Mouse (Mus musculus): ENCODE results near the gene Topbp1. TPM values are rescaled to one million over a fixed set of nuclear protein-coding genes. Genes with fewer than 3 reads are reported as not detected.
"Not testable (repeated sequence)": the region's sequence is repeated elsewhere in the genome, so short reads cannot be mapped to it uniquely, and the experiment has no call there.

Gene Topbp1
- polyA plus RNA-seq, 1 experiment from 2014 or later, result 79.7 TPM

DNA sequence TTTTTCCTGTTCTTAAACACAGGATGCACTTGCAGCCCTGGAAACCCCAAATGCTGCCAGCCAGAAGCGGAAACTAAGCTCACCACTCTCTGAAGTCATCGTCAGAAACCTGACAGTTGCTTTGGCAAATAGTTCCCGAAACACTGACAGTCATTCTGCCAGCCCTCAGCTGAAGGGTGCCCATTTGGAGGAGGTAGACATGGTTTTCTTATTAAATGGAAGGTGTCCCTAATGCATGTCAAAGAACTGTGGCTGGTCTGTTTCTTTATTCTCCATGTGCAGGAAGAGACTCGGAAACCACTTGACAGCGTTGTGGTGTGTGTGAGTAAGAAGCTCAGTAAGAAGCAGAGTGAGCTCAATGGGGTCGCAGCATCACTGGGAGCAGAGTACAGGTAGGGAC lies 27.6 kb downstream of the Topbp1 start:
- Histone ChIP-seq H3K4me2 (no peak overlapping the region), H3K9ac (ENCODE audit: low read length) (no peak overlapping the region), H3K4me1 (ENCODE audit: control insufficient read depth, insufficient read depth, low read length) (no peaks in the 10 kb centered on the region), H3K9me3 (ENCODE audit: control insufficient read depth, low read length) (no peaks in the 10 kb centered on the region), H3K27ac (ENCODE audit: low read depth, low read length) (no peak overlapping the region), H3K36me3 (ENCODE audit: control insufficient read depth, insufficient read depth, low read length) (peaks cover 49% of the 10 kb centered on the region), H3K27me3 (ENCODE audit: control insufficient read depth, insufficient read depth, low read length) (no peaks in the 10 kb centered on the region), H3K4me3 (ENCODE audit: low read depth, low read length) (no peak overlapping the region)
- ATAC-seq (ENCODE audit: low FRiP score), result no peak
- no peak for DNase-seq (ENCODE audit: low spot score, missing footprints)
- WGBS, result 92% methylated on average over 6 of the region's 6 CpGs

DNA sequence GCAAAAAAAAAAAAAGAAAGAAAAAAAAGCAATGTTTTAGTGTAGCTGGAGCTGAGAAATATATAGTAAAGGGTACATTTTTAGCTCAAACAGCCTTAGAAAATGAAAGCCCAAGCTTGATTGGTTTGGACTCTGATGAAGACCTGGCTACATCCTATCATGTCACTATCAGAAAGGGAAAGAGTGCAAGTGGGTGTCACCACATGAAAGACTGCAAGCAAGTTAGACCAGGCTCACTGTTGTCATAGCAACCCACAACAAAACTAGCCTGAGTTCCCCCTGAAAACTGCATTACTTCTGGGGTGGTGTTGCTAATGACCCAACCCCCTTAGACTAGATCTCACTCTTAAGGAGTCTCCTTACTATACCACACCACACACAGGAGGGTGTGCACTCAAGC lies 31.9 kb downstream of the Topbp1 start:
- H3K9ac ChIP-seq (ENCODE audit: low read length), result no peak overlapping the region
- no peaks in the 10 kb centered on the region for H3K27me3 ChIP-seq (ENCODE audit: control insufficient read depth, insufficient read depth, low read length)
- no peaks in the 10 kb centered on the region for H3K9me3 ChIP-seq (ENCODE audit: control insufficient read depth, low read length)
- H3K27ac ChIP-seq (ENCODE audit: low read depth, low read length), result no peak overlapping the region
- ATAC-seq (ENCODE audit: low FRiP score) (no peak), DNase-seq (ENCODE audit: low spot score, missing footprints) (no peak)
- H3K36me3 ChIP-seq (ENCODE audit: control insufficient read depth, insufficient read depth, low read length), result peaks cover 34% of the 10 kb centered on the region
- H3K4me2 ChIP-seq, result no peak overlapping the region
- no peaks in the 10 kb centered on the region for H3K4me1 ChIP-seq (ENCODE audit: control insufficient read depth, insufficient read depth, low read length)
- no peak overlapping the region for H3K4me3 ChIP-seq (ENCODE audit: low read depth, low read length)

DNA sequence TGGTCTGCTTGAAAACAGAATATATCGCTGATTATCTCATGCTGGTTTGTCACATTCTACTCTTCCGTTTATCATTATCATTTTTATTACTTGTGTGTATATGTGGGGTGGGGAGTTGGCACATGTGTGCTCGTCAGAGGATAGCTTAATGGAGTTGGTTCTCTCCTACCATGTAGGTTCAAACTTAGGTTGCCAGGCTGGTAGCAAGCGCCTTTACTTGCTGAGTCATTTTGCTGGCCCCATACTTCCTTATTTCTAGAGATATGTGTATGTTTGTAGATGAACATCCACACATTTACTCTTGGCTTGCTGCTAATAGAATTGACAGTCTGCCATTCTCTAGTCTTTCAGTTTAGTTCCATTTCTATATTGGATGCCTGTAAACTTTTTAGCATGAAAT lies 42.0 kb downstream of the Topbp1 start:
- WGBS, result 94% methylated on average over 4 of the region's 4 CpGs
- H3K4me1 ChIP-seq (ENCODE audit: control insufficient read depth, insufficient read depth, low read length), result no peaks in the 10 kb centered on the region
- no peak overlapping the region for H3K4me2 ChIP-seq
- peaks cover 25% of the 10 kb centered on the region; the same call in 1 of the 2 replicates for H3K36me3 ChIP-seq (ENCODE audit: control insufficient read depth, insufficient read depth, low read length)
- no peaks in the 10 kb centered on the region for H3K9me3 ChIP-seq (ENCODE audit: control insufficient read depth, low read length)
- no peak for DNase-seq (ENCODE audit: low spot score, missing footprints)
- H3K27ac ChIP-seq (ENCODE audit: low read depth, low read length), result no peak overlapping the region
- no peak overlapping the region for H3K4me3 ChIP-seq (ENCODE audit: low read depth, low read length)
- ATAC-seq (ENCODE audit: low FRiP score), result no peak
- no peak overlapping the region for H3K9ac ChIP-seq (ENCODE audit: low read length)
- H3K27me3 ChIP-seq (ENCODE audit: control insufficient read depth, insufficient read depth, low read length), result no peaks in the 10 kb centered on the region

DNA sequence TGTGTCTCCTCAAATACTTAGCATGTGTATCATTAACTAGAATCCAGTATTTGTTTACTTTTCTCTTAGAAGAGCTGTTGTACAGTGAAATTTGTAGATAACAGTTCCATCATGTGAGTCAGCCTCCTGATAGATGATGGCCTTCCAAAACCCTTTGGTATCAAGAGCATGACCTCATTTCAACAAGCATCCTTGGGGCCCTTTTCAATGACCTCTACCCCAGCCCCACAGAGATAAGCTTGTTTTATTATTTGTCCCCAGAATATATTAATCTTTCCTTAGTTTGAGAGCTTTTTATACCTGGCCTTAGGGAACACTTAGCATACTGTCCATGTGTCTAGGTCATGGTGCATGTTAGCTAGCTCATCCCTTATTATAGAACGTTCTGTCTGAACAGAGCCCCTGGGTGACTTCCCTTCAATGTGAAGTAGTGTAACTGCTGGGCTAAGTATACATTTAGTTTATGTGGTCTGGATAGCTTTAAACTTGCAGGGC lies 43.0 kb downstream of the Topbp1 start:
- no peak overlapping the region for H3K4me2 ChIP-seq
- ATAC-seq (ENCODE audit: low FRiP score), result no peak
- H3K9ac ChIP-seq (ENCODE audit: low read length), result no peak overlapping the region
- no peaks in the 10 kb centered on the region for H3K9me3 ChIP-seq (ENCODE audit: control insufficient read depth, low read length)
- H3K4me1 ChIP-seq (ENCODE audit: control insufficient read depth, insufficient read depth, low read length), result no peaks in the 10 kb centered on the region
- H3K27ac ChIP-seq (ENCODE audit: low read depth, low read length), result no peak overlapping the region
- no peaks in the 10 kb centered on the region for H3K27me3 ChIP-seq (ENCODE audit: control insufficient read depth, insufficient read depth, low read length)
- no peak overlapping the region for H3K4me3 ChIP-seq (ENCODE audit: low read depth, low read length)
- DNase-seq (ENCODE audit: low spot score, missing footprints), result no peak
- 88% methylated on average over 1 of the region's 1 CpGs for WGBS
- peaks cover 24% of the 10 kb centered on the region; the same call in 1 of the 2 replicates for H3K36me3 ChIP-seq (ENCODE audit: control insufficient read depth, insufficient read depth, low read length)

DNA sequence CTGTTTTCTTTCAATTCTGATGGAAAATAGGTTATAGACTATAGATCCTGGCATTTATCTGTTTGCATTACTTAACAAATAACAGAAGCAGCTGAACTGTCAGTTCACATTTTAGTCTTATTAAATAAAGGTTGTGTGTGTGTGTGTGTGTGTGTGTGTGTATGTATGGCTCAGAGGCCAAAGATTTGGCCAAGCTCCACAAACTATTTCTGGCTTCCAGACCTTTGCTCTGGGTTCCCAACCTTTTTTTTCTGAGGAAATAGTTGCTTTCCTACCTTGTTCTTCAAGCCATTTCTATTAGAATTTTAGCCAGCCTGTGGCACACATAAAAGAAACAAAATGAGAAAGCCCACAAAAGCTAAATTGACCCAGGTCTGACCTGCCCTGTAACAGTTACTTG lies 43.8 kb downstream of the Topbp1 start:
- no peaks in the 10 kb centered on the region for H3K4me1 ChIP-seq (ENCODE audit: control insufficient read depth, insufficient read depth, low read length)
- no peaks in the 10 kb centered on the region for H3K9me3 ChIP-seq (ENCODE audit: control insufficient read depth, low read length)
- peaks cover 19% of the 10 kb centered on the region; the same call in 1 of the 2 replicates for H3K36me3 ChIP-seq (ENCODE audit: control insufficient read depth, insufficient read depth, low read length)
- no peaks in the 10 kb centered on the region for H3K27me3 ChIP-seq (ENCODE audit: control insufficient read depth, insufficient read depth, low read length)
- DNase-seq (ENCODE audit: low spot score, missing footprints) (no peak), ATAC-seq (ENCODE audit: low FRiP score) (no peak)
- no peak overlapping the region for H3K4me2 ChIP-seq
- no peak overlapping the region for H3K27ac ChIP-seq (ENCODE audit: low read depth, low read length)
- no peak overlapping the region for H3K4me3 ChIP-seq (ENCODE audit: low read depth, low read length)
- H3K9ac ChIP-seq (ENCODE audit: low read length), result no peak overlapping the region

DNA sequence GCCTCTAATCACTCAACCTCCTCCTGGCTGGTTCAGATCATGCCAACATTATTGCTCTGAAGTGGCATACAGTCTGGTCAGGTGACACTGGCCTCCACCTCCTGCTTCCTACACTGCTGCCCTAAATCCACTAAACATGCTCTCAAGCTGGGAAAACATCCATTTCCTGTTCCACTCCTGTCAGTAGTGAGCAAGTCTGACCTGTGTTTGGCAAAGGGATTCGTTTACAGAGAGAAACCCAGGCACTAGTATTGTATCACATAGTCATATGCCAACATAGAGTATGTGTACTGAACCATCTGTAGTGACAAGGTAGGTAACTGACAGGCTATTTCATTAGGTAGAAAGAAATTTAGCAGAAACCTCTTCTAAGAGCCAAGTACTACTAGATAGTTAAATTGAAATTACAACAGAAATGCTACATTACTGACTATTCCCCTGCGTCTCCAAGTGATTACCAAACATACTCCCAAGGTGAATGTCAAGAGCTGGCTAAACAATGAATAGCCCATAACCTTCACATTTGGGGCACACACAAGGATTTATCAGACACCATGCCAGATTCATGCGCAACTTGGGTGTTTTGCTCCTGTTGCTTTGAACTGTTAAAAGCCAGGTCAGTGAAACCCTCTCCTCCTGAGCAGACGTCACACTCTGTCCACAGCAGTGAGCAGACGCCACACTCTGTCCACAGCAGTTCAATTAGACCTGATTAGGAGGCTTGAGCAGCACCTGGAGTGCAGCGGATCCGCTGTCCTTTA lies 48.7 kb downstream of the Topbp1 start:
- not testable (repeated sequence) for H3K4me2 ChIP-seq; H3K9me3 ChIP-seq (ENCODE audit: control insufficient read depth, low read length); H3K4me3 ChIP-seq (ENCODE audit: low read depth, low read length); ATAC-seq (ENCODE audit: low FRiP score); DNase-seq (ENCODE audit: low spot score, missing footprints); H3K27me3 ChIP-seq (ENCODE audit: control insufficient read depth, insufficient read depth, low read length); H3K4me1 ChIP-seq (ENCODE audit: control insufficient read depth, insufficient read depth, low read length); H3K27ac ChIP-seq (ENCODE audit: low read depth, low read length); H3K9ac ChIP-seq (ENCODE audit: low read length)
- H3K36me3 ChIP-seq (ENCODE audit: control insufficient read depth, insufficient read depth, low read length), result peaks cover 16% of the 10 kb centered on the region
- WGBS, result 89% methylated on average over 5 of the region's 7 CpGs

DNA sequence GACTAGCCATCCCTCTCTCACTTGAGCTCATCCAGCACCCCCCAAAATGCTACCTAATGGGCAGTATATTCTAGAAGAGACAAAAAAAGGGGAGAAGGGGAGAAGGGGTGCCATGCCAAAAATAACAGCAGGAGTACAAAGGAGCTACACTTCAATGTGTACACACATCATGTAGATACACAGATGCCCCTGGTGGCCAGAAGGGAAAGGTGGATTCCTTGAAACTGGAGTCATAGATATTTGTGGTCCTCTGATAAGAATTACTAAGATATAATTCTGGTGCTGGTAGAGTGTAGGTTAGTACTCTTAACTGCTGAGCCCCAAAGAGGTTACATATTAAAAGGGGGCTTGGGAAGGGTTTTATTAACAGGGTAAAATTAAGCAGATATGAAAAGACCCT lies 52.9 kb downstream of the Topbp1 start:
- Histone ChIP-seq H3K27me3 (ENCODE audit: control insufficient read depth, insufficient read depth, low read length) (no peaks in the 10 kb centered on the region), H3K4me2 (no peak overlapping the region), H3K27ac (ENCODE audit: low read depth, low read length) (no peak overlapping the region), H3K4me1 (ENCODE audit: control insufficient read depth, insufficient read depth, low read length) (no peaks in the 10 kb centered on the region), H3K4me3 (ENCODE audit: low read depth, low read length) (no peak overlapping the region), H3K36me3 (ENCODE audit: control insufficient read depth, insufficient read depth, low read length) (peaks cover 8% of the 10 kb centered on the region), H3K9ac (ENCODE audit: low read length) (no peak overlapping the region), H3K9me3 (ENCODE audit: control insufficient read depth, low read length) (no peaks in the 10 kb centered on the region)
- DNase-seq (ENCODE audit: low spot score, missing footprints), result no peak
- ATAC-seq (ENCODE audit: low FRiP score), result no peak

DNA sequence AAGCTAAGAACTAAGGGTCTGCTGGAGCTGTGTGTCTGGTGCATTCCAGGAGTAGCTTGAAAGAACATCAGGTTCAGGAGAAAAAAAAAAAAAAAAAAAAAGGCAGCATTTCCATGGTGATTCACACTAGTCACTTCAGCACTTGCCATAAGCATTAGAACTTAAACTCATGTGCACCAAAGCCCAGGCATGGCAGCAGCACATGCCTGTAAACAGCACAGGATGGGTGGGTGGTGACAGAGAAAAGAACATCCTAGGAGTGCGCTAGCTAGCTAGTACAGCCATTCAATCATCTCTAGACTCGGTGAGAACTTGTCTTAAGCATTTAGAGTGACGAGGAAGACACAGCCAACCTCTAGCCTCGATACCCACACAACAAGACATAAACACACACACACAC lies 53.5 kb downstream of the Topbp1 start:
- H3K9me3 ChIP-seq (ENCODE audit: control insufficient read depth, low read length), result no peaks in the 10 kb centered on the region
- H3K27me3 ChIP-seq (ENCODE audit: control insufficient read depth, insufficient read depth, low read length), result no peaks in the 10 kb centered on the region
- ATAC-seq (ENCODE audit: low FRiP score) (no peak), DNase-seq (ENCODE audit: low spot score, missing footprints) (no peak)
- H3K4me1 ChIP-seq (ENCODE audit: control insufficient read depth, insufficient read depth, low read length), result peaks cover 3% of the 10 kb centered on the region; the same call in 1 of the 2 replicates
- no peak overlapping the region for H3K9ac ChIP-seq (ENCODE audit: low read length)
- peaks cover 8% of the 10 kb centered on the region for H3K36me3 ChIP-seq (ENCODE audit: control insufficient read depth, insufficient read depth, low read length)
- WGBS, result 89% methylated on average over 4 of the region's 4 CpGs
- no peak overlapping the region for H3K4me2 ChIP-seq
- no peak overlapping the region for H3K27ac ChIP-seq (ENCODE audit: low read depth, low read length)
- no peak overlapping the region for H3K4me3 ChIP-seq (ENCODE audit: low read depth, low read length)

DNA sequence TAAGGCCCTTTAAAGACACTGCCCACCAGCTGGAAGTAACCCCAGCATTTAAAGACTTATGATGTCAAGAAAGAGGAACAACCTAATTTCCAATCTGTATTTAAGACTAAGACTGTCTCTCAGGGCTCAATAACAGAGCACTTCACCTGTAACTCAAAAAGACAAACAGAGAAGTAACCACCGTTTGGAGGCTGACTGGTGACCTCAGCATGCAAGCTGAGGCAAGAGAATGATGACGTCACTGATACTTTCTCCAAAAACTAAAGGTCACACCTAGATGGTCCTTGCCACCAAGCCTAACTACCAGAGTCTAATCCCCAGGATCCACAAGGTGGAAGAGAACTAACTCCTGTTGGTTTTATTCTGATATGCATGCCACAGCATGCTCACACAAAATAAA lies 55.6 kb downstream of the Topbp1 start:
- ATAC-seq (ENCODE audit: low FRiP score), result no peak
- H3K4me1 ChIP-seq (ENCODE audit: control insufficient read depth, insufficient read depth, low read length), result peaks cover 4% of the 10 kb centered on the region; the same call in 1 of the 2 replicates
- H3K4me2 ChIP-seq, result no peak overlapping the region
- DNase-seq (ENCODE audit: low spot score, missing footprints), result no peak
- H3K9ac ChIP-seq (ENCODE audit: low read length), result no peak overlapping the region
- H3K36me3 ChIP-seq (ENCODE audit: control insufficient read depth, insufficient read depth, low read length), result peaks cover 8% of the 10 kb centered on the region
- no peak overlapping the region for H3K4me3 ChIP-seq (ENCODE audit: low read depth, low read length)
- no peaks in the 10 kb centered on the region for H3K27me3 ChIP-seq (ENCODE audit: control insufficient read depth, insufficient read depth, low read length)
- H3K27ac ChIP-seq (ENCODE audit: low read depth, low read length), result no peak overlapping the region
- 90% methylated on average over 2 of the region's 2 CpGs for WGBS
- H3K9me3 ChIP-seq (ENCODE audit: control insufficient read depth, low read length), result no peaks in the 10 kb centered on the region
